Mouse (Mus musculus) MEL (cell line): ENCODE results near the gene Slco2a1. TPM values are rescaled to one million over a fixed set of nuclear protein-coding genes. Genes with fewer than 3 reads are reported as not detected.

Source experiments
- DNase-seq: peaks from one replicate; pipeline ENCODE4 v3.0.0; 2011; ENCODE audit warnings: low read depth, low spot score
- H3K27ac ChIP-seq: 2 replicates; pipeline ENCODE4 v1.5.1; 2012; ENCODE audit warnings: low read depth, mild to moderate bottlenecking, control low read depth, low read length, moderate library complexity; ENCODE audit not compliant: control insufficient read depth
- H3K27me3 ChIP-seq, 2 experiments: fragments of 150-350 bp in 1 of 2; sonication (generic) in 1 of 2; 2 replicates each; pipeline ENCODE4 v1.6.1; 2012; ENCODE audit warnings: low read length in 2 of 2, mild to moderate bottlenecking in 2 of 2, improper control_type of control experiment in 1 of 2, moderate library complexity in 1 of 2; ENCODE audit not compliant: insufficient read depth in 2 of 2, control insufficient read depth in 1 of 2
- H3K36me3 ChIP-seq, 2 experiments: 2 replicates each; pipeline ENCODE4 v1.6.1; 2012 to 2014; ENCODE audit warnings: low read length in 2 of 2, improper control_type of control experiment in 1 of 2, inconsistent platforms in 1 of 2, mild to moderate bottlenecking in 1 of 2; ENCODE audit not compliant: insufficient read depth in 2 of 2, control insufficient read depth in 1 of 2
- H3K4me1 ChIP-seq, 2 experiments: fragments of 150-350 bp in 1 of 2; sonication (generic) in 1 of 2; 2 replicates each; pipeline ENCODE4 v1.6.1; 2012; ENCODE audit warnings: low read length in 2 of 2, improper control_type of control experiment in 1 of 2, mild to moderate bottlenecking in 1 of 2; ENCODE audit not compliant: insufficient read depth in 2 of 2, control insufficient read depth in 1 of 2
- H3K4me3 ChIP-seq, 2 experiments: fragments of 150-350 bp in 1 of 2; sonication (generic) in 1 of 2; 2 replicates each; pipeline ENCODE4 v1.5.1; 2012; ENCODE audit warnings: low read depth in 2 of 2, low read length in 2 of 2, mild to moderate bottlenecking in 2 of 2, moderate library complexity in 2 of 2, control low read depth in 1 of 2, improper control_type of control experiment in 1 of 2; ENCODE audit not compliant: control insufficient read depth in 1 of 2, insufficient read depth in 1 of 2
- H3K79me2 ChIP-seq: 2 replicates; pipeline ENCODE4 v1.6.1; 2012; ENCODE audit warnings: mild to moderate bottlenecking, low read length, moderate library complexity; ENCODE audit not compliant: control insufficient read depth, poor library complexity, insufficient read depth
- H3K9ac ChIP-seq: 2 replicates; pipeline ENCODE4 v1.6.1; 2012; ENCODE audit warnings: low read depth, mild to moderate bottlenecking, control low read depth, low read length, moderate library complexity; ENCODE audit not compliant: control insufficient read depth, poor library complexity, severe bottlenecking
- H3K9me3 ChIP-seq: fragments of 150-350 bp; sonication (generic); replicated peaks from 2 replicates; pipeline ENCODE4 v1.6.1; 2012; ENCODE audit warnings: mild to moderate bottlenecking, low read length, improper control_type of control experiment, moderate library complexity; ENCODE audit not compliant: insufficient read depth
- BHLHE40 ChIP-seq: IDR thresholded peaks from 2 replicates; pipeline ENCODE4 v1.6.1; 2012; ENCODE audit warnings: low read depth, mild to moderate bottlenecking, inconsistent platforms, low read length, improper control_type of control experiment, borderline replicate concordance
- CTCF ChIP-seq, 3 experiments: IDR thresholded peaks in 2 of 3; conservative IDR thresholded peaks in 1 of 3; 2 replicates each; pipeline ENCODE4 v1.5.1; 2011 to 2012; ENCODE audit warnings: low read length in 3 of 3, low read depth in 2 of 3, mild to moderate bottlenecking in 2 of 3, improper control_type of control experiment in 1 of 3, inconsistent platforms in 1 of 3, mixed read lengths in 1 of 3, moderate library complexity in 1 of 3; ENCODE audit not compliant: control insufficient read depth in 1 of 3, insufficient read depth in 1 of 3, poor library complexity in 1 of 3, severe bottlenecking in 1 of 3
- E2F4 ChIP-seq: IDR thresholded peaks from 2 replicates; pipeline ENCODE4 v1.6.1; 2011; ENCODE audit warnings: low read depth, low read length, improper control_type of control experiment, borderline replicate concordance
- EP300 ChIP-seq, 2 experiments: IDR thresholded peaks; 2 replicates each; pipeline ENCODE4 v1.6.1; 2011; ENCODE audit warnings: improper control_type of control experiment in 2 of 2, low read length in 2 of 2, low read depth in 1 of 2, mild to moderate bottlenecking in 1 of 2
- ETS1 ChIP-seq: IDR thresholded peaks from 2 replicates; pipeline ENCODE4 v1.6.1; 2012; ENCODE audit warnings: low read depth, mild to moderate bottlenecking, inconsistent platforms, low read length, improper control_type of control experiment, moderate library complexity
- KAT2A ChIP-seq: conservative IDR thresholded peaks from 2 replicates; pipeline ENCODE4 v1.6.1; 2012; ENCODE audit warnings: low read depth, low read length, improper control_type of control experiment, inconsistent platforms
- MAFK ChIP-seq: IDR thresholded peaks from 2 replicates; pipeline ENCODE4 v1.6.1; 2011; ENCODE audit warnings: low read depth, mild to moderate bottlenecking, low read length, improper control_type of control experiment, borderline replicate concordance
- MEF2A ChIP-seq: IDR thresholded peaks from 2 replicates; pipeline ENCODE4 v1.6.1; 2014; ENCODE audit warnings: low read depth, mild to moderate bottlenecking, inconsistent platforms, low read length, improper control_type of control experiment; ENCODE audit not compliant: poor library complexity, insufficient replicate concordance, severe bottlenecking; ENCODE audit errors: extremely low read depth
- NELFE ChIP-seq: IDR thresholded peaks from 2 replicates; pipeline ENCODE4 v1.6.1; 2011; ENCODE audit warnings: low read depth, low read length, improper control_type of control experiment
- POLR2A ChIP-seq, 2 experiments: IDR thresholded peaks; 2 replicates each; pipeline ENCODE4 v1.6.1; 2011 to 2012; ENCODE audit warnings: low read length in 2 of 2, mild to moderate bottlenecking in 2 of 2, control low read depth in 1 of 2, improper control_type of control experiment in 1 of 2, low read depth in 1 of 2, moderate library complexity in 1 of 2; ENCODE audit not compliant: control insufficient read depth in 1 of 2, insufficient read depth in 1 of 2, poor library complexity in 1 of 2
- POLR2AphosphoS2 ChIP-seq: IDR thresholded peaks from 2 replicates; pipeline ENCODE4 v1.6.1; 2011; ENCODE audit warnings: low read length, improper control_type of control experiment
- RAD21 ChIP-seq: IDR thresholded peaks from 2 replicates; pipeline ENCODE4 v1.6.1; 2011; ENCODE audit warnings: mild to moderate bottlenecking, low read depth, low read length, improper control_type of control experiment
- TCF12 ChIP-seq: IDR thresholded peaks from 2 replicates; pipeline ENCODE4 v1.6.1; 2014; ENCODE audit warnings: low read depth, mild to moderate bottlenecking, inconsistent platforms, low read length, improper control_type of control experiment, moderate library complexity
- UBTF ChIP-seq: IDR thresholded peaks from 2 replicates; pipeline ENCODE4 v1.6.1; 2012; ENCODE audit warnings: low read depth, mild to moderate bottlenecking, inconsistent platforms, low read length, improper control_type of control experiment, moderate library complexity, borderline replicate concordance; ENCODE audit not compliant: insufficient read depth
- USF1 ChIP-seq: IDR thresholded peaks from 2 replicates; pipeline ENCODE4 v1.6.1; 2014; ENCODE audit warnings: low read depth, mild to moderate bottlenecking, inconsistent platforms, low read length, improper control_type of control experiment, moderate library complexity
- ZC3H11A ChIP-seq: IDR thresholded peaks from 2 replicates; pipeline ENCODE4 v1.6.1; 2012; ENCODE audit warnings: low read depth, mild to moderate bottlenecking, inconsistent platforms, low read length, improper control_type of control experiment
- polyA plus RNA-seq, 2 experiments: library from polyadenylated mRNA; stranded (reverse) in 1 of 2; unstranded in 1 of 2; fragments of >175 nt in 1 of 2; fragments of >200 nt in 1 of 2; gene quantifications; 2 replicates each; pipeline versions ENCODE4 v1.2.1 to v1.2.4; 2012; ENCODE audit warnings: low replicate concordance in 2 of 2, low read depth in 1 of 2; ENCODE audit not compliant: insufficient read length in 2 of 2, insufficient read depth in 1 of 2, missing spikeins in 1 of 2
- total RNA-seq: library from RNA; depleted of rRNA; stranded (reverse); fragments of 300-350 nt; gene quantifications from 2 replicates; pipeline ENCODE4 v1.2.3, GENCODE M21; 2012

Gene Slco2a1
- total and polyA plus RNA-seq, 3 experiments, result 0.01 TPM; not detected in 2

DNA sequence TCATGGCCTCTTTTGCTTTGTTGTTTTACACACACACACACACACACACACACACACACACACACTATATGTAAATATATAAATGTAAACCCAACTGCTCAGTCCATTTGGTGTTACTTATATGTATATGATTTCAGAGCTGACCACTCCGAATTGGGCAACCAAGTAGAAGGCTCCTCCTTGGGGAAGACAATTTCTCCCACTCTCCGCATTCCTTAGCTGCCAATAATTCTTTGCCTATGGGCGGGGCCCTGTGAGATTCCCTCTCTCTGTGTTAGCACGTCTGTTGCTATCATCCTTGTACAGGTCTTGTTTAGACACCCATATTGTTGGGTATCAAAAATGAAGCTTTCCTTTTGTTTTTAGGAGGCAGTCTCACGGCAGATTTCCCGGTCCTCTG lies 15.8 kb downstream of the Slco2a1 start:
- Histone ChIP-seq H3K9me3 (no peaks in the 10 kb centered on the region), H3K27me3 (no peaks in the 10 kb centered on the region), H3K9ac (no peak overlapping the region), H3K27ac (no peak overlapping the region), H3K79me2 (no peaks in the 10 kb centered on the region), H3K4me1 (no peaks in the 10 kb centered on the region), H3K36me3 (no peaks in the 10 kb centered on the region), H3K4me3 (no peak overlapping the region)
- no peak for DNase-seq
- no peak for TF ChIP-seq EP300 (IDR thresholded peaks at IDR 0.05; ENCODE audit: low read depth in 1 of 2, low read length in 2 of 2)
- no peak for TF ChIP-seq NELFE
- no peak for TF ChIP-seq E2F4
- no peak for TF ChIP-seq ETS1
- TF ChIP-seq TCF12, result no peak
- no peak for TF ChIP-seq ZC3H11A
- no peak for TF ChIP-seq UBTF
- TF ChIP-seq USF1, result no peak
- no peak for TF ChIP-seq RAD21
- no peak for TF ChIP-seq KAT2A

DNA sequence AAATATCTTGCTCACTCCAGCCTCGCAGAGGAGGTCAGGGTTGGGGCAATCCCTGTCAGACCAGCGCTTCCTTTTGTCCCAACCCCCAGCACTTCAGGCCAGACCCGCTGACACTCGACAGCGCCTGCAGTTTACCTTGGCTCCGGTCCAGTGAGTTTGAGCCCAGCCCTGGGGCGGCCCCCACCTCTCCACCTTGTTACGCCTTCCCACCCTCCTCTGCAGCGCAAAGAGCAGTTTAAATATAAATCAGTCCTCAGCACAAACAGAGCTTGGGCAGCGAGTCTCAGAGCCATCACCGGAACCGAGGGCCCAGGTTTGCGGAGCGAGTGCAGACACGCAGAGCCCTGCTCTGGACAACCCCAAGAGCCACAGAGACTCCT lies 19.2 kb downstream of the Slco2a1 start:
- H3K9ac ChIP-seq, result no peak overlapping the region
- TF ChIP-seq MAFK, result no peak
- TF ChIP-seq ETS1, result no peak
- TF ChIP-seq RAD21, result no peak
- no peak for TF ChIP-seq POLR2AphosphoS2
- no peak for TF ChIP-seq MEF2A
- no peak for TF ChIP-seq CTCF (IDR thresholded peaks at IDR 0.05 in 2 of 3, conservative IDR thresholded peaks at IDR 0.05 in 1 of 3; ENCODE audit: control insufficient read depth in 1 of 3, insufficient read depth in 1 of 3, low read depth in 2 of 3, low read length in 3 of 3, poor library complexity in 1 of 3, severe bottlenecking in 1 of 3)
- no peak for TF ChIP-seq TCF12
- TF ChIP-seq UBTF, result no peak
- TF ChIP-seq BHLHE40, result no peak
- no peak for TF ChIP-seq POLR2A (IDR thresholded peaks at IDR 0.05; ENCODE audit: control insufficient read depth in 1 of 2, insufficient read depth in 1 of 2, low read depth in 1 of 2, low read length in 2 of 2, poor library complexity in 1 of 2)
- no peak overlapping the region for H3K4me3 ChIP-seq
- no peak overlapping the region for H3K27ac ChIP-seq
- H3K4me1 ChIP-seq, result no peaks in the 10 kb centered on the region
- no peaks in the 10 kb centered on the region for H3K9me3 ChIP-seq
- H3K27me3 ChIP-seq, result no peaks in the 10 kb centered on the region
- no peaks in the 10 kb centered on the region for H3K36me3 ChIP-seq
- no peak for DNase-seq
- H3K79me2 ChIP-seq, result no peaks in the 10 kb centered on the region
